Mouse (Mus musculus): ENCODE results near the gene Hmgb1.

GRCm38 (mm10) chr5:149209328-149209727 lies 25.0 kb upstream of the Hmgb1 start:
- TF ChIP-seq CTCF (IDR thresholded peaks at IDR 0.05; ENCODE audit: control insufficient read depth, insufficient read depth, low read length) (no peak), POLR2A (IDR thresholded peaks at IDR 0.05; ENCODE audit: borderline replicate concordance, control insufficient read depth, low read depth, low read length) (no peak)

Measured in bone marrow, adult 2 months (tissue).